Mouse (Mus musculus) lung, adult 2 months (tissue): ENCODE measurements at regions not wholly inside any gene's neighbourhood (a gene's known extent, or its start where the extent isn't known, plus 50 kb on each side); places are given as distances from the start of the nearest gene placed in this dataset.

Source experiments
- CTCF ChIP-seq: fragments of 200-500 bp; IDR thresholded peaks from 2 replicates; pipeline ENCODE4 v1.5.1; 2011; ENCODE audit warnings: mild to moderate bottlenecking, low read length, control low read depth; ENCODE audit not compliant: insufficient read depth
- POLR2A ChIP-seq: fragments of 200-500 bp; IDR thresholded peaks from 2 replicates; pipeline ENCODE4 v1.6.1; 2011; ENCODE audit warnings: low read depth, mild to moderate bottlenecking, control low read depth, low read length, borderline replicate concordance; ENCODE audit errors: extremely low read depth

GRCm38 (mm10) chr5:64537113-64537780 lies 265.9 kb upstream of the Klf3 start:
- TF ChIP-seq POLR2A = no peak
- no peak for TF ChIP-seq CTCF
